Mouse (Mus musculus) ES-Bruce4 (cell line): Measurements from ENCODE around the gene Hoxa5. TPM values are rescaled to one million over a fixed set of nuclear protein-coding genes. Genes with fewer than 3 reads are reported as not detected.

Experiments used
- H3K27ac ChIP-seq: 2 replicates; pipeline ENCODE4 v1.5.1; 2012; ENCODE audit warnings: low read length, inconsistent platforms; ENCODE audit not compliant: insufficient read depth
- H3K27me3 ChIP-seq: 2 replicates; pipeline ENCODE4 v1.6.1; 2012; ENCODE audit warnings: mild to moderate bottlenecking, low read length, inconsistent platforms; ENCODE audit not compliant: control insufficient read depth, poor library complexity, insufficient read depth, severe bottlenecking
- H3K36me3 ChIP-seq: 2 replicates; pipeline ENCODE4 v1.6.1; 2012; ENCODE audit warnings: inconsistent platforms, mild to moderate bottlenecking, low read length, moderate library complexity; ENCODE audit not compliant: control insufficient read depth, poor library complexity, insufficient read depth, severe bottlenecking
- H3K4me1 ChIP-seq: one replicate; pipeline ENCODE4 v1.8.1; 2011; ENCODE audit warnings: low read length; ENCODE audit not compliant: control insufficient read depth, insufficient read depth
- H3K4me3 ChIP-seq: 2 replicates; pipeline ENCODE4 v1.5.1; 2011; ENCODE audit warnings: low read depth, mild to moderate bottlenecking, low read length
- H3K9ac ChIP-seq: 2 replicates; pipeline ENCODE4 v1.6.1; 2012; ENCODE audit warnings: low read depth, mild to moderate bottlenecking, inconsistent platforms; ENCODE audit not compliant: poor library complexity, severe bottlenecking
- H3K9me3 ChIP-seq: replicated peaks from 2 replicates; pipeline ENCODE4 v1.6.1; 2012; ENCODE audit warnings: mild to moderate bottlenecking, low read length, inconsistent platforms; ENCODE audit not compliant: control insufficient read depth, poor library complexity, insufficient read depth, severe bottlenecking
- CTCF ChIP-seq: IDR thresholded peaks from one replicate; pipeline ENCODE4 v1.8.1; 2011; ENCODE audit warnings: low read depth, low read length
- EP300 ChIP-seq: IDR thresholded peaks from 2 replicates; pipeline ENCODE4 v1.6.1; 2011; ENCODE audit warnings: low read depth, low read length; ENCODE audit not compliant: insufficient read depth
- POLR2A ChIP-seq: IDR thresholded peaks from one replicate; pipeline ENCODE4 v1.8.1; 2011; ENCODE audit warnings: low read length; ENCODE audit not compliant: insufficient read depth
- polyA plus RNA-seq: library from polyadenylated mRNA; stranded (reverse); fragments of >200 nt; gene quantifications from 2 replicates; pipeline ENCODE4 v1.2.4, GENCODE M21; 2011; ENCODE audit warnings: low read depth; ENCODE audit not compliant: missing spikeins, insufficient read depth, insufficient read length

Gene Hoxa5
- polyA plus RNA-seq, 1 experiment = not detected

- Histone ChIP-seq H3K36me3 (no peaks in the 10 kb centered on the region), H3K4me1 (no peaks in the 10 kb centered on the region), H3K9ac (no peak overlapping the region), H3K4me3 (peak overlapping the region; percentile 30), H3K27me3 (peaks cover 59% of the 10 kb centered on the region), H3K27ac (no peak overlapping the region), H3K9me3 (no peaks in the 10 kb centered on the region)
- no peak for TF ChIP-seq CTCF
- no peak for TF ChIP-seq EP300
- no peak for TF ChIP-seq POLR2A
Observed at GRCm38 (mm10) chr6:52224895-52225611, 20.7 kb upstream of the Hoxa5 start.

- H3K27me3 ChIP-seq = peaks cover 59% of the 10 kb centered on the region
- H3K9ac ChIP-seq = no peak overlapping the region
- TF ChIP-seq POLR2A (no peak), EP300 (no peak), CTCF (no peak)
- no peaks in the 10 kb centered on the region for H3K4me1 ChIP-seq
- H3K4me3 ChIP-seq = no peak overlapping the region
- no peaks in the 10 kb centered on the region for H3K36me3 ChIP-seq
- H3K27ac ChIP-seq = no peak overlapping the region
- no peaks in the 10 kb centered on the region for H3K9me3 ChIP-seq
Observed at GRCm38 (mm10) chr6:52223939-52224760, 19.8 kb upstream of the Hoxa5 start.

GRCm38 (mm10) chr6:52222729-52223128 lies 18.3 kb upstream of the Hoxa5 start:
- no peak overlapping the region for H3K9ac ChIP-seq
- peaks cover 63% of the 10 kb centered on the region for H3K27me3 ChIP-seq
- no peak overlapping the region for H3K27ac ChIP-seq
- H3K36me3 ChIP-seq = no peaks in the 10 kb centered on the region
- no peak overlapping the region for H3K4me3 ChIP-seq
- TF ChIP-seq CTCF = no peak
- TF ChIP-seq EP300 = no peak
- no peak for TF ChIP-seq POLR2A
- H3K4me1 ChIP-seq = no peaks in the 10 kb centered on the region
- H3K9me3 ChIP-seq = no peaks in the 10 kb centered on the region

- Histone ChIP-seq H3K27me3 (peaks cover 61% of the 10 kb centered on the region), H3K4me3 (no peak overlapping the region), H3K9ac (no peak overlapping the region), H3K36me3 (no peaks in the 10 kb centered on the region), H3K4me1 (no peaks in the 10 kb centered on the region), H3K27ac (no peak overlapping the region), H3K9me3 (no peaks in the 10 kb centered on the region)
- TF ChIP-seq POLR2A (no peak), EP300 (no peak), CTCF (no peak)
Observed at GRCm38 (mm10) chr6:52221993-52222685, 17.8 kb upstream of the Hoxa5 start.

GRCm38 (mm10) chr6:52221337-52221992 lies 17.1 kb upstream of the Hoxa5 start, which contains the start of gene Hoxa7:
Gene Hoxa7 (minus strand): TSS chr6:52221854.
- Histone ChIP-seq H3K27ac (no peak within 1 kb of the TSS), H3K27me3 (peaks cover 61% of the 10 kb centered on the region), H3K9me3 (no peaks in the 10 kb centered on the region), H3K4me3 (peak within 1 kb of the TSS; percentile 72), H3K36me3 (no peaks in the 10 kb centered on the region), H3K9ac (peak within 1 kb of the TSS; percentile 23), H3K4me1 (no peaks in the 10 kb centered on the region)
- TF ChIP-seq EP300 (no peak), CTCF (peak; percentile 86)
